Mouse (Mus musculus) intestine, embryonic 15.5 days (tissue): ENCODE data around the gene Capg. TPM values are rescaled to one million over a fixed set of nuclear protein-coding genes. Genes with fewer than 3 reads are reported as not detected.
A peak's percentile ranks its signal among the peaks of the same experiment; 100 is the strongest.

Experiments used
- ATAC-seq: fragments of 200-750 bp; cut with Nextera tagmentation; 2 replicates; pipeline ENCODE4 v1.8.0; 2017; ENCODE audit warnings: moderate TSS enrichment, moderate library complexity
- H3K27ac ChIP-seq: fragments of 300-500 bp; sonication (generic); 2 replicates; pipeline ENCODE4 v1.5.1; 2015; ENCODE audit warnings: mild to moderate bottlenecking, inconsistent platforms
- H3K27me3 ChIP-seq: fragments of 300-500 bp; sonication (generic); replicated peaks from 2 replicates; pipeline ENCODE4 v1.6.1; 2015; ENCODE audit warnings: inconsistent platforms
- H3K36me3 ChIP-seq: fragments of 300-500 bp; sonication (generic); 2 replicates; pipeline ENCODE4 v1.6.1; 2015; ENCODE audit warnings: inconsistent platforms
- H3K4me1 ChIP-seq: fragments of 300-500 bp; sonication (generic); replicated peaks from 2 replicates; pipeline ENCODE4 v1.6.1; 2015; ENCODE audit warnings: inconsistent platforms
- H3K4me2 ChIP-seq: fragments of 300-500 bp; sonication (generic); replicated peaks from 2 replicates; pipeline ENCODE4 v1.6.1; 2015; ENCODE audit warnings: mild to moderate bottlenecking, inconsistent platforms
- H3K4me3 ChIP-seq: fragments of 300-500 bp; sonication (generic); replicated peaks from 2 replicates; pipeline ENCODE4 v1.5.1; 2015; ENCODE audit warnings: inconsistent platforms
- H3K9ac ChIP-seq: fragments of 300-500 bp; sonication (generic); 2 replicates; pipeline ENCODE4 v1.6.1; 2015; ENCODE audit warnings: inconsistent platforms
- H3K9me3 ChIP-seq: fragments of 300-500 bp; sonication (generic); 2 replicates; pipeline ENCODE4 v1.6.1; 2016; ENCODE audit warnings: inconsistent platforms
- WGBS: fragments of 180-500 bp; shearing (Covaris S2); methylation state at CpG from one replicate; pipeline ENCODE4 v1.1.7; 2015; 5-methylcytosine and 5-hydroxymethylcytosine counted together
- polyA plus RNA-seq: library from polyadenylated mRNA; unstranded; fragments of >200 nt; fragmentation: Nextera tagmentation; extraction: Ambion mirVana; gene quantifications from 2 replicates; pipeline ENCODE4 v1.2.1, GENCODE M21; 2015

Capg gene
- polyA plus RNA-seq, 1 experiment from 2014 or later: 33.5 TPM

- WGBS: 68% methylated on average over 8 of the region's 8 CpGs
These were observed 16.6 kb downstream of the Capg start for GRCm38 (mm10) chr6:72560801-72561200.

GRCm38 (mm10) chr6:72562486-72562885 is 18.3 kb downstream of the Capg start:
- no peak for ATAC-seq
- Histone ChIP-seq H3K27ac (no peak overlapping the region), H3K9ac (no peak overlapping the region), H3K36me3 (no peaks in the 10 kb centered on the region), H3K9me3 (no peaks in the 10 kb centered on the region), H3K4me2 (no peak overlapping the region), H3K4me1 (peaks cover 6% of the 10 kb centered on the region), H3K4me3 (no peak overlapping the region), H3K27me3 (no peaks in the 10 kb centered on the region)
- WGBS: 63% methylated on average over 6 of the region's 6 CpGs

More at GRCm38 (mm10) chr6:72560801-72561200, 16.6 kb downstream of the Capg start:
- peaks cover 4% of the 10 kb centered on the region for H3K4me1 ChIP-seq
- H3K4me2 ChIP-seq: no peak overlapping the region
- ATAC-seq: no peak
- no peaks in the 10 kb centered on the region for H3K27me3 ChIP-seq
- no peaks in the 10 kb centered on the region for H3K36me3 ChIP-seq
- no peaks in the 10 kb centered on the region for H3K9me3 ChIP-seq
- H3K27ac ChIP-seq: no peak overlapping the region
- no peak overlapping the region for H3K4me3 ChIP-seq
- H3K9ac ChIP-seq: no peak overlapping the region

GRCm38 (mm10) chr6:72562894-72563293 is 18.7 kb downstream of the Capg start:
- H3K27ac ChIP-seq: no peak overlapping the region
- no peak for ATAC-seq
- 75% methylated on average over 5 of the region's 5 CpGs for WGBS
- H3K9me3 ChIP-seq: no peaks in the 10 kb centered on the region
- H3K36me3 ChIP-seq: no peaks in the 10 kb centered on the region
- peaks cover 6% of the 10 kb centered on the region for H3K4me1 ChIP-seq
- H3K27me3 ChIP-seq: no peaks in the 10 kb centered on the region
- H3K9ac ChIP-seq: no peak overlapping the region
- H3K4me3 ChIP-seq: no peak overlapping the region
- no peak overlapping the region for H3K4me2 ChIP-seq

GRCm38 (mm10) chr6:72565506-72565905 is 21.3 kb downstream of the Capg start:
- H3K4me3 ChIP-seq: no peak overlapping the region
- H3K36me3 ChIP-seq: no peaks in the 10 kb centered on the region
- WGBS: 74% methylated on average over 7 of the region's 7 CpGs
- peaks cover 6% of the 10 kb centered on the region for H3K4me1 ChIP-seq
- peak; percentile 68 for ATAC-seq
- peak overlapping the region; percentile 22; the same call in 1 of the 2 replicates for H3K4me2 ChIP-seq
- H3K9ac ChIP-seq: no peak overlapping the region
- 0 out of 2 replicates have a peak overlapping the region, but pooled peaks have one; percentile 27 for H3K27ac ChIP-seq
- H3K27me3 ChIP-seq: no peaks in the 10 kb centered on the region
- no peaks in the 10 kb centered on the region for H3K9me3 ChIP-seq

GRCm38 (mm10) chr6:72566044-72566443 is 21.9 kb downstream of the Capg start:
- ATAC-seq: peak; percentile 81
- H3K27ac ChIP-seq: 0 out of 2 replicates have a peak overlapping the region, but pooled peaks have one; percentile 27
- H3K9me3 ChIP-seq: no peaks in the 10 kb centered on the region
- no peaks in the 10 kb centered on the region for H3K36me3 ChIP-seq
- peak overlapping the region; percentile 22; the same call in 1 of the 2 replicates for H3K4me2 ChIP-seq
- H3K9ac ChIP-seq: no peak overlapping the region
- peaks cover 6% of the 10 kb centered on the region for H3K4me1 ChIP-seq
- WGBS: 1% methylated on average over 4 of the region's 4 CpGs
- no peak overlapping the region for H3K4me3 ChIP-seq
- H3K27me3 ChIP-seq: no peaks in the 10 kb centered on the region

- H3K27me3 ChIP-seq: no peaks in the 10 kb centered on the region
- H3K9ac ChIP-seq: no peak overlapping the region
- H3K27ac ChIP-seq: no peak overlapping the region
- H3K9me3 ChIP-seq: no peaks in the 10 kb centered on the region
- H3K4me2 ChIP-seq: no peak overlapping the region
- H3K4me1 ChIP-seq: peaks cover 6% of the 10 kb centered on the region
- no peak overlapping the region for H3K4me3 ChIP-seq
- no peaks in the 10 kb centered on the region for H3K36me3 ChIP-seq
- no peak for ATAC-seq
- WGBS: 81% methylated on average over 5 of the region's 5 CpGs
These were observed 23.3 kb downstream of the Capg start for GRCm38 (mm10) chr6:72567508-72567907.

- no peaks in the 10 kb centered on the region for H3K27me3 ChIP-seq
- no peaks in the 10 kb centered on the region for H3K36me3 ChIP-seq
- no peak overlapping the region for H3K9ac ChIP-seq
- no peak for ATAC-seq
- H3K4me2 ChIP-seq: no peak overlapping the region
- H3K9me3 ChIP-seq: no peaks in the 10 kb centered on the region
- no peak overlapping the region for H3K27ac ChIP-seq
- H3K4me1 ChIP-seq: peaks cover 6% of the 10 kb centered on the region
- 89% methylated on average over 10 of the region's 10 CpGs for WGBS
- no peak overlapping the region for H3K4me3 ChIP-seq
These were observed 24.5 kb downstream of the Capg start for GRCm38 (mm10) chr6:72568736-72569135.

GRCm38 (mm10) chr6:72570644-72571397 is 26.6 kb downstream of the Capg start:
- H3K4me2 ChIP-seq: no peak overlapping the region
- no peak overlapping the region for H3K4me3 ChIP-seq
- no peaks in the 10 kb centered on the region for H3K36me3 ChIP-seq
- 85% methylated on average over 10 of the region's 10 CpGs for WGBS
- no peak for ATAC-seq
- peaks cover 1% of the 10 kb centered on the region; the same call in 1 of the 2 replicates for H3K4me1 ChIP-seq
- H3K9me3 ChIP-seq: no peaks in the 10 kb centered on the region
- H3K9ac ChIP-seq: no peak overlapping the region
- no peaks in the 10 kb centered on the region for H3K27me3 ChIP-seq
- no peak overlapping the region for H3K27ac ChIP-seq

- Histone ChIP-seq H3K36me3 (no peaks in the 10 kb centered on the region), H3K27ac (no peak overlapping the region), H3K9me3 (no peaks in the 10 kb centered on the region), H3K4me3 (no peak overlapping the region), H3K4me2 (no peak overlapping the region), H3K27me3 (no peaks in the 10 kb centered on the region), H3K9ac (no peak overlapping the region), H3K4me1 (no peaks in the 10 kb centered on the region)
- no peak for ATAC-seq
- 33% methylated on average over 3 of the region's 3 CpGs for WGBS
These were observed 27.6 kb downstream of the Capg start for GRCm38 (mm10) chr6:72571826-72572225.

GRCm38 (mm10) chr6:72576041-72576440 is 31.9 kb downstream of the Capg start:
- Histone ChIP-seq H3K9ac (no peak overlapping the region), H3K4me3 (no peak overlapping the region)

GRCm38 (mm10) chr6:72581625-72582382 is 37.6 kb downstream of the Capg start:
- Histone ChIP-seq H3K36me3 (0 out of 2 replicates have a peak, but pooled peaks cover 4% of the 10 kb centered on the region), H3K27ac (no peak overlapping the region), H3K4me3 (no peak overlapping the region), H3K4me1 (no peaks in the 10 kb centered on the region), H3K4me2 (no peak overlapping the region), H3K9me3 (no peaks in the 10 kb centered on the region), H3K27me3 (no peaks in the 10 kb centered on the region), H3K9ac (no peak overlapping the region)
- no peak for ATAC-seq
- WGBS: 81% methylated on average over 11 of the region's 11 CpGs

More at GRCm38 (mm10) chr6:72576041-72576440, 31.9 kb downstream of the Capg start:
- H3K9me3 ChIP-seq: no peaks in the 10 kb centered on the region
- no peak overlapping the region for H3K27ac ChIP-seq
- WGBS: 91% methylated on average over 3 of the region's 3 CpGs
- ATAC-seq: no peak
- 0 out of 2 replicates have a peak, but pooled peaks cover 4% of the 10 kb centered on the region for H3K36me3 ChIP-seq
- no peaks in the 10 kb centered on the region for H3K4me1 ChIP-seq
- no peaks in the 10 kb centered on the region for H3K27me3 ChIP-seq
- no peak overlapping the region for H3K4me2 ChIP-seq

GRCm38 (mm10) chr6:72583211-72583839 is 39.1 kb downstream of the Capg start:
- Histone ChIP-seq H3K27me3 (no peaks in the 10 kb centered on the region), H3K36me3 (no peaks in the 10 kb centered on the region), H3K4me2 (no peak overlapping the region), H3K4me1 (no peaks in the 10 kb centered on the region), H3K4me3 (no peak overlapping the region), H3K27ac (no peak overlapping the region), H3K9me3 (no peaks in the 10 kb centered on the region), H3K9ac (no peak overlapping the region)
- ATAC-seq: no peak
- WGBS: 82% methylated on average over 4 of the region's 4 CpGs
